ENCODE assay signal across 8 mouse cellular contexts in genomic region chrX:103980590-103981168, GRCm38 (mm10). TPM values are rescaled to one million over a fixed set of nuclear protein-coding genes. Genes with fewer than 3 reads are reported as not detected.
DNase-seq lines count a peak whose midpoint lies in the region; ATAC-seq lines count a peak whose summit lies in the region.

No protein-coding gene starts in this region.

- H3K27ac ChIP-seq in limb, embryonic 10.5 days, result peak overlapping the region; percentile 92
- H3K27ac ChIP-seq in midbrain, embryonic 12.5 days (replicated peaks), result peak overlapping the region; percentile 89
- H3K27ac ChIP-seq in stomach, embryonic 16.5 days (ENCODE audit: low read length), result peak overlapping the region; percentile 92

- DNase-seq in embryo, embryonic 11 days, result peak; percentile 25
- no peak for DNase-seq in embryo, embryonic 10 days (ENCODE audit: low spot score)
- DNase-seq in CD4-positive helper T cell, adult 2 months (ENCODE audit: low read depth, low spot score), result peak; percentile 64
- peak; percentile 19 for DNase-seq in c-Kit-positive CD71-positive TER-119-negative erythroid progenitor cells, embryonic 14.5 days (ENCODE audit: low read depth)
- DNase-seq in heart, postnatal 14 days, result peak; percentile 31 to 38
- no peak for DNase-seq in limb, embryonic 10.5 days (ENCODE audit: low spot score)

- H3K4me2 ChIP-seq in midbrain, embryonic 12.5 days (replicated peaks), result peak overlapping the region; percentile 55
- H3K4me2 ChIP-seq in stomach, embryonic 16.5 days (ENCODE audit: low read depth, low read length), result peak overlapping the region; percentile 51; the same call in 1 of the 2 replicates

- peaks cover 78% of the 10 kb centered on the region for H3K27me3 ChIP-seq in limb, embryonic 10.5 days (ENCODE audit: low read depth, poor library complexity, severe bottlenecking)
- peaks cover 41% of the 10 kb centered on the region for H3K27me3 ChIP-seq in midbrain, embryonic 12.5 days
- peaks cover under 1% of the 10 kb centered on the region; the same call in 1 of the 2 replicates for H3K27me3 ChIP-seq in stomach, embryonic 16.5 days (ENCODE audit: control insufficient read depth, insufficient read depth, low read length)

- no peaks in the 10 kb centered on the region for H3K9me3 ChIP-seq in limb, embryonic 10.5 days (replicated peaks)
- H3K9me3 ChIP-seq in midbrain, embryonic 12.5 days, result no peaks in the 10 kb centered on the region
- no peaks in the 10 kb centered on the region for H3K9me3 ChIP-seq in stomach, embryonic 16.5 days (replicated peaks; ENCODE audit: control insufficient read depth, low read length)

- intact Hi-C loops in heart, postnatal 14 days (cut with DNase I), result loop anchor here (10.0 kb wide), 1 partner anchor 496 kb away; no protein-coding TSS in a partner anchor

- ATAC-seq in midbrain, embryonic 12.5 days (ENCODE audit: low FRiP score, low read depth), result peak; percentile 52
- ATAC-seq in stomach, embryonic 16.5 days (ENCODE audit: insufficient read depth, low FRiP score), result peak; percentile 11; the same call in 1 of the 2 replicates

- 14% methylated on average over 50 of the region's 51 CpGs for WGBS in limb, embryonic 10.5 days
- 27% methylated on average over 41 of the region's 51 CpGs for WGBS in midbrain, embryonic 12.5 days
- 17% methylated on average over 51 of the region's 51 CpGs for WGBS in stomach, embryonic 16.5 days

- peak overlapping the region; percentile 81 for H3K4me3 ChIP-seq in limb, embryonic 10.5 days
- H3K4me3 ChIP-seq in midbrain, embryonic 12.5 days, result peak overlapping the region; percentile 75
- peak overlapping the region; percentile 72 for H3K4me3 ChIP-seq in stomach, embryonic 16.5 days (replicated peaks; ENCODE audit: low read length)

- no peaks in the 10 kb centered on the region for H3K4me1 ChIP-seq in limb, embryonic 10.5 days
- H3K4me1 ChIP-seq in midbrain, embryonic 12.5 days, result no peaks in the 10 kb centered on the region
- H3K4me1 ChIP-seq in stomach, embryonic 16.5 days (ENCODE audit: control insufficient read depth, insufficient read depth, low read length), result no peaks in the 10 kb centered on the region

- peak overlapping the region; percentile 77 for H3K9ac ChIP-seq in midbrain, embryonic 12.5 days (replicated peaks)
- H3K9ac ChIP-seq in stomach, embryonic 16.5 days (ENCODE audit: low read length), result peak overlapping the region; percentile 84

- H3K36me3 ChIP-seq in limb, embryonic 10.5 days, result peaks cover 31% of the 10 kb centered on the region
- peaks cover 4% of the 10 kb centered on the region; the same call in 1 of the 2 replicates for H3K36me3 ChIP-seq in midbrain, embryonic 12.5 days
- no peaks in the 10 kb centered on the region for H3K36me3 ChIP-seq in stomach, embryonic 16.5 days (ENCODE audit: control insufficient read depth, insufficient read depth, low read length)

RNA-seq across cellular contexts. Expression of gene Rlim, which starts 0.4 kb away (rescaled TPM):
- total RNA-seq in heart, postnatal 14 days (2021), result 10 to 100 TPM; 26.2 to 28.1 TPM
- 38.3 and 43.3 TPM in 2 replicates for polyA plus RNA-seq in limb, embryonic 10.5 days (2016; fragmentation: Nextera tagmentation; extraction: Ambion mirVana)
- 46.4 and 49.7 TPM in 2 replicates for polyA plus RNA-seq in midbrain, embryonic 12.5 days (2016; fragmentation: Nextera tagmentation; extraction: Ambion mirVana)
- 38.0 and 38.7 TPM in 2 replicates for polyA plus RNA-seq in stomach, embryonic 16.5 days (2015; fragmentation: Nextera tagmentation; extraction: Ambion mirVana)

Comparison
In these comparisons a context has a peak if more than half of its experiments do, and no peak if none do; other contexts are left out.
1. DNase-seq: peak in embryo, embryonic 11 days (single experiment), CD4-positive helper T cell, adult 2 months (single experiment), c-Kit-positive CD71-positive TER-119-negative erythroid progenitor cells, embryonic 14.5 days (single experiment) and heart, postnatal 14 days (2 of 2); none in embryo, embryonic 10 days (single experiment) and limb, embryonic 10.5 days (single experiment).
2. Peak in every context shown above with its lines, with median percentiles within 50 percentile points of each other: H3K27ac ChIP-seq and H3K4me3 ChIP-seq.